Mouse (Mus musculus) MEL (cell line): Measurements from ENCODE around the gene Mettl17.

Experiments
- CHD2 ChIP-seq: IDR thresholded peaks from 2 replicates; pipeline ENCODE4 v1.6.1; 2011; ENCODE audit warnings: low read length, improper control_type of control experiment
- CTCF ChIP-seq, 3 experiments: IDR thresholded peaks in 2 of 3; conservative IDR thresholded peaks in 1 of 3; 2 replicates each; pipeline ENCODE4 v1.5.1; 2011 to 2012; ENCODE audit warnings: low read length in 3 of 3, low read depth in 2 of 3, mild to moderate bottlenecking in 2 of 3, improper control_type of control experiment in 1 of 3, inconsistent platforms in 1 of 3, mixed read lengths in 1 of 3, moderate library complexity in 1 of 3; ENCODE audit not compliant: control insufficient read depth in 1 of 3, insufficient read depth in 1 of 3, poor library complexity in 1 of 3, severe bottlenecking in 1 of 3
- JUND ChIP-seq: IDR thresholded peaks from 2 replicates; pipeline ENCODE4 v1.6.1; 2011; ENCODE audit warnings: low read depth, mild to moderate bottlenecking, improper control_type of control experiment, low read length
- MXI1 ChIP-seq: IDR thresholded peaks from 2 replicates; pipeline ENCODE4 v1.6.1; 2011; ENCODE audit warnings: mild to moderate bottlenecking, low read depth, low read length, improper control_type of control experiment
- TAL1 ChIP-seq: IDR thresholded peaks from 2 replicates; pipeline ENCODE4 v1.6.1; 2012; ENCODE audit warnings: mild to moderate bottlenecking, inconsistent platforms, low read length, moderate library complexity, mixed read lengths
- TBP ChIP-seq: IDR thresholded peaks from 2 replicates; pipeline ENCODE4 v1.8.0; 2011; ENCODE audit warnings: low read depth, low read length, improper control_type of control experiment

GRCm38 (mm10) chr14:51892191-51892939 is 7.7 kb downstream of the Mettl17 start, which contains the start of gene Slc39a2:
- TF ChIP-seq JUND (no peak), TAL1 (no peak), TBP (no peak), CTCF (IDR thresholded peaks at IDR 0.05 in 2 of 3, conservative IDR thresholded peaks at IDR 0.05 in 1 of 3; ENCODE audit: control insufficient read depth in 1 of 3, insufficient read depth in 1 of 3, low read depth in 2 of 3, low read length in 3 of 3, poor library complexity in 1 of 3, severe bottlenecking in 1 of 3) (no peak), CHD2 (no peak), MXI1 (no peak)
